Mouse (Mus musculus) cerebellum, adult 11-12 months (tissue): ENCODE measurements around the gene E2f8.

Experiments
- DNase-seq: peaks from one replicate; pipeline ENCODE4 v3.0.0; 2022

Gene E2f8

DNA sequence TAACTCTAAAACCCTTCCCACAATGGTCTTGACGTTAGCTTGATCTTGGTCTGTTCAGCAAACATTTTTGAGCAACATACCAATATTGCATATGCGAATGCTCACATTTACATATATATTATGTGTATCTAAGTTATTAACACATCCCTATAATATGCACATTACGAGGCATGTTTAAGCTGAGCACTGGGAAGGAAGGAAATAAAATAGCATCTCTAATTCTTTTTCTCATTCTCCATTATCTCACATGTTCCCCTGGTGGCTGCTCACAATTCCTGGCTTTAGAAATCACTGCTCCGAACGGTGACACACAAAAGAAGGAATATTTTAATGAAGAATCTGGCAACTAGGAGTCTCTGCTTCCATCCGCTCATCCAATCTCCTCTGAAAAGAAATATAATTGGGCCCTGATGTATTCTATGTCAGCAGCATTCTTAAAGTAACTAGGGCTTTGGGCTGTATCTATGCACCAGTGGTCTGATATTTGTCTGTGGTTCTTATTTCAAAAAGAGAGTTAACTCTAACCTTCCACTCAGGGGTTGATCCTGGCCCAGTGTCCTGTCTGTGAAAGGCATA lies 29.8 kb downstream of the E2f8 start:
- DNase-seq, result no peak

DNA sequence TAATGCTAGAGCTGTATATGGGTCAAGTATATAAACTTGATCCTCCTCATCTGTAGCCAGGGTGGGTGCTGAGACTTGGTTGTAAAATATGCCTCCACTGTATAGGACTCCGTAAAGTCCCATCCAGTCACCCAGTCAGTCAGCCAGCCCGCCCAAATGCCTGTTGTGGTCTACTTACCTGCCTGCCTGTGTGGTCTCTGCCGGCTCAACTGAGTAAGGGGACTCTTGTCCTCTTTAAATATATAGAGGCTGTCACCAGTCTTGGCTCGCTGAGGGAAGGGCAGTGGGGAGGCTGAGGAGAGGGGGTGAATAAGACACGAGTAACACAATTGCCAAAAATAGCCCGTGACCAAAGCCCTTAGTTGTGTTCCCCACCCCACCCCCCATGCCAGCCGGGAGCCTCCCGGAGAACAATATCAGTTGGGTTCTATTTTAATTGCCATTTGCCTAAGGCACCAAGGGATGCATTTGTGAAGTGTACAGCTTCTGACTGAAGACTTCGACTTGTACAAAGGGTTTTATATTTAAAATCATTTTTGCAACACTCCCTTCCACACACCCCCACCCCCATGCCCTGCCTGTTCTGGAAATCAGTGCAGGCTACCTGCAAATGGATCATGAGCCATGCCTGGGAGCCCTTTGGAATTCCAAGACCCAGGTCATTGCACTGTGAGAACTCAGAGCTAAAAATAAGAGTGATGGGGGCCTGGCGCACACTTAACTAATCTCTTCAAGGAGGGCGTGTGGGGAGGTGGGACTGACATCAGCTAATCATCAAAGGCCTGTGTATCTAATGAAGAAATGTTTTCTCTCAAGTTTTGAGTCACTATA lies 33.4 kb downstream of the E2f8 start, which contains the start of gene Csrp3:
Gene Csrp3, minus strand, starts transcription at position 214 of the 831 bp plus-strand sequence.
- DNase-seq, result no peak

DNA sequence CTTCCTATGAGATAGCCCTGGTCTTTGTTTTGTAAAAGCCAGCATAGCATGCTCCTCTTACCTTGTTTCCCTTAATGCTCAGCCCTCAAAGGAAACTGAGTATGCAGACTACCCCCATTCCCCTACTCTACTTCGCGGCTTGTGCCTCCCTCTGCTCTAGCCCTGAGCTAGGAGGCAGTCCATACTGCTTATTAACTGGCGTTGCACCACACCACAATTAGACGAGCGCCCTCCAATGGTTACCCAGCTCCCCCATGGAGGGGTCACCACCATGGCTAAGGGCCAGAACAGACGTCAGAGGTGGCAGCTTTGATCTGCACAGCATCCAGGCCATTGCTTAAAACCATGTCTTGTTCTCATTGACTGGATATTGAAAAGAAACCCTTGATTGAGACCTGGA lies 34.6 kb downstream of the E2f8 start:
- DNase-seq, result no peak

DNA sequence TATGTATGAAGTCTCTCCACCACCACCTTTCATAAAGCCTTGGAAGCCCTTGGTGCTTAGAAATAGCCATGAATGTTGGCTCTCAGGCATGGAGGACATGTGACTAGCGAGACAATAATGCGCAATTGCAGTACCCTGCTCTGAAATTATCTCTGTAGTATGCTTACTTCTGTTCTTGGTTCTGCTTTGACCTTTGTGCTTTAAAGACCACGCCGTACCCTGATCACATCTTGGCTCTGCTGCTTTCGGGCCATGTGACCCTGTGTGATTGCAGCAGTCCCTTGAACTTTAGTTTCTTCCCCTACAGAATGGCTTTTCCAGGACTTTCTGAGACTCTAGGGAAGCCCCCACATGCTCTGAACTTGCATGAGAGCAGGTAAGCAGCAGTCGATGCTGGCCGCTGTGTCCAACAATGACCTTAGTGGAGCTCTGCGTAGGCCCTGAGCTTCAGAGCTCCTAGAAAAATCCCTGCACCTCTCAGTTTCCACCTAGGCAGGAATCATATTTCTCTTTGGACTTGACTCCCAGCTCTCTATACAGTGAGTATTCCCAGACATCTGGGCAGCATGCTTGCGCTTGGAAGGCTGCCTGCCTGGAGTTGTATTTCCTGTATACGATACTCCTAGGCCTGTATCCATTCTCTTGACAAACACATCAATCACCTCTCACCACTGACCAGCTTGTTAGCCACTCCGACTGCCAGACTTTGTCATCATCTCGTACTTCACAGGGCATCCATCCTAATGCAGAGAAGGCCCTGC lies 36.0 kb downstream of the E2f8 start:
- DNase-seq, result no peak

DNA sequence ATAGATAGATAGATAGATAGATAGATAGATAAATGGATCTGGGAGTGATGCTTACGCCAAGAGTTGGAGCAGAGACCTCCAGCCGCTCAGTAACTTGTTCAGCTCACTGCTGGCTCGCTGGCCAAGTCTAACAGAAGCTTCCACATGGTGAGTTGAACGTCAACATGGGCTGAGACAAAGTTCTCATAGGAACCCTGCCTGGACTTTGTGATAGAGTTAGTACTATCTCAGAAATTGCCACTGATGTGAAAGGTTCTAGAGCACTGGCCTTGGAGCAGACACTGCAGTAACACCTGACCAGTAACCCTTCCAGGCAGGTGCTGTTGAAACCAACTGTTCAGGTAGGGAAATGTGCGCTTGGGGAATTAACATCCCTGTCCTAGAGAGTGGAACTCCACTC lies 37.9 kb downstream of the E2f8 start:
- DNase-seq, result no peak

DNA sequence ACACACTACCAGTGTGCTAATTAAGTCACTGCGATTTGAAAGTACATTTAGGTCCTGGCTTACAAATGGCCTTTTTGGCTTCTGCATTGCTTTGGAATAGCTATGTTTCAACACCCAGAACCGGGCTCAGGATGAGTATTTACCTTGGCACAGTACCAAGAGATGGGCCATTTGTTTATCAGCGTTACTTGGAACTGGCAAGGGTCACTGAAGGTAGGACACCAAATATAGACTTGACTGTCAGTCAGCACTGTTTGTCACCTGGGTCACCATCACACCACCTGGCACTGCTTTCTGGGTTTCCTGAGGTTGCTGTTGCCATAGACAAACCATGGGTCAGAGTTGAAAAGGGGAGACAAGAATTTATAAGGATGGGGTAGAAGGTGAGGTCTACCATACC lies 39.0 kb downstream of the E2f8 start:
- no peak for DNase-seq

DNA sequence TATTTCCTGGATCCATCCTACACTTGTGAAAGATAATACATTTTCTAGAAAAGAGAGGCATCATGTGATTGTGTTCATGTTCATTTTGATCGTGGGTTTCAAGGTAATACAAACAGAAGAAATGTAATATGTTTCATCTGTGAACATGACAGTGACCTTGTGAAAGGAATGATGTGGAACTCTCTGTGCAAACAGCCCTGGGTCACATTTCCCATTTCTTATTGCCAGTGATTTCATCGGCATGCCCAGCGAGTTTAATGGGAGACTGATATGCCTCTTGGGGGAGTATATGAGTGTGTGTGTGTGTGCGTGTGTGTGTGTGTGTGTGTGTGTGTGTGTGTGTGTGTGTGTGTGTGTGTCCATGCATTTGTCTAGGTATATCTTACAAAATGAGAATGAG lies 39.9 kb downstream of the E2f8 start:
- no peak for DNase-seq

DNA sequence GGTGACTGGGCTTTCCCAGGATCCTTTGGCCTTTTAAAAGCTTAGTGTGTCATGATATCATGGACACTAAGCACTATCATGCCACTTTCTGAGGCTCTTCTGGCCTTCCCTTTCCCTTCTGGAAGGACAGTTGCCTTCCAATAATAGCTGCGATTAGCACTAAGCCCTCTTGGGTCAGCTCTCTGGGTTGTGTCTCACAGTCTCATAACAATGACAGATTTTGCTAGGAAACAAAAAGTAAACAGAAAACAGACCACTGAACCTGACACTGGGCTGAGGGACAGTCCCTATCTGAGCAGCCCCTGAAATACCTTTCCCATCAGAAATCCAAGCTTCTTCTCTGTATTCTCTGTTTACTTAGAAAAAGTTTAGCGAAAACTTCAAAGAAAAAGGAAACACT lies 40.9 kb downstream of the E2f8 start:
- DNase-seq, result no peak

DNA sequence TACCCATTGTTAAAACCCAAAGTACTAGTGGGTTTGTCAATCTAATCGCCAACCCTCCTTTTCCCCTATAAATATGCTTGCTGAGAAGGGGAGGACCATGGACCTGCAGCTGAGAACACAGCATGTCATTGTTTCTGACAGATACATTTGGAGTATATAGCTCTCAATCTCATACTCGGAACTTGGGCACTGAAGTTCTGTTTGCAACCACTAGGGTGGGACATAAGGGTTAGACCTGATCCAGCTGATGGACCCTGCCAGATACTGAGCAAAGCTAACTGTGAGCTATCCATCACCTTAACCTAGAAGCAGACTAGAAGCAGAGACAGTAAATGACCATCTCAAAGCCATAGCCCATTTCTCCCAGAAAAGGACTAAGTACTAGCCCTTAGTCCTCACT lies 43.0 kb downstream of the E2f8 start:
- no peak for DNase-seq

DNA sequence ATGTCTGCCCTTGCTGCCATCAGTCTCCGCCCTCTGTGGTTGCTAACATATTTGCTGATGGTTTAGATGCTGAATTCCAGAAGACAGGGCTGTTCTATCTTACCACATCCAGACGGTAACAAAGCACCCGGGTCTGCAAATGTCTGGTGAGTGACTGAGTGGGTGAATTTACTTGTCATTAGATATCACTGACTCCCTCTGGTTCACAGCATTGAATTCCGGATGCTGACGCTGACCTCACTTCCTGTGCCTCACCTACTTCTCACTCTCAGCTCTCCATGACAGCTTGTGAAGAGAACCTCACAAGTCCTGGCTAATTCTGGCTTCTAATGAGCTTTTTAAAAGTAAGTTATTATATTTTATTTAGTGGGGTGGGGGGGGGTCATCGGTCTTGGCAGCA lies 44.4 kb downstream of the E2f8 start:
- no peak for DNase-seq

DNA sequence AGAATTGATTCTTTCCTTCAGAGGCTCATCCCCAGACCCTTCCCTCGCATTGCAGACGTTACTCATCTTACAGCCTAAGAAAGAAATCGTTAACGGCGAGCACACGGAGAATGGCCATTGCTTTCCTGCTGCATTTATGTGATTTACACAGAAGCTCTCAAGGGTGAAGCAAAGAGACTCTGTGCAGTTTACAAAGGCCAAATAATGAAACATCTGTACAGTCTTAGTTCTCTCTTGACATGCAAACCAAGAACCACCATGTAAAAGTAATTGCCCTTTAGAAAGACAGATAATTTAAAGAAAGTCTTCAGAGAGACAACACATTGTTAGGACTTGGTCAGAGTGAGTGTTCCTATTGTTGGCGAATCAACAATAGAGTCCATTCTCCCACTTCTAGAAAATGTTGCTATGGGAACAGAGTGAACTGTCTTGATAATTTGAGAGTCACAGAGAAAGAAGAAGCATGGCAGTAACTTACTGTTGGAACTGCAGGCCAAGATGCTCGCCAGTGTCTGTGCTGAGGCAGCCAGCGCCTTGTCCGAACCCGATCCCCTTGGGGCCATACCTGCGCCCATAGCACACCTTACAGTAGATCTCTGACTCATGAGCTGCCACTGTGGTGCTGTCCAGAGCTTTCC lies 46.3 kb downstream of the E2f8 start:
- no peak for DNase-seq

DNA sequence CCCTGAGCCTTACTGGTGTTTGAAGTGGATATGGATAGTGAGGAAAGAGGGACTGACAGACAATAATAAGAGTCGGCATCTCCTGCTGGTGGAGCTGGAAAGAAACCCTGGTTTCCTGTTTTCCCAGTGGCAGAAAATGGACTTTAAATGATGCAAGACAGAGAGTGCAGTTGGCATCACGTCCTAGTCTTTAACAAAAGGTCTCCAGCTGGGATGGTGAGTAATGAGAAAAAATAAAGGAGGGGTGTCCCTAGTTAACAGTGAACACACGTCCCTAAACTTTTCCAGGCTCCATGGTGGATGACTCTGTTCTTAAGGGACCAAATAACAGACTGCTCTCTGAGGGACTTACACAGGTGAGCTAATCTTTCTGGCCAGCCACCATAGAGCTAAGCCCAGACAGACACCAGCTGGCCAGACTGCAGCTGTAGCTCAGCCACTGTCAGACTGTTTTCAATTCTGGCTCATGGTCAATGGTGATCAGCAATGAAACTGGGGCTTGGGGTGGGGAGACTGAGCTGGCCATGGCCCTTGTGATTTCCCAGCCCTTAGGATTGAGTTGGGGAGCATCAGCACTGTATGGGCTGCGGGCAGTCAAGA lies 46.9 kb downstream of the E2f8 start:
- DNase-seq, result no peak

DNA sequence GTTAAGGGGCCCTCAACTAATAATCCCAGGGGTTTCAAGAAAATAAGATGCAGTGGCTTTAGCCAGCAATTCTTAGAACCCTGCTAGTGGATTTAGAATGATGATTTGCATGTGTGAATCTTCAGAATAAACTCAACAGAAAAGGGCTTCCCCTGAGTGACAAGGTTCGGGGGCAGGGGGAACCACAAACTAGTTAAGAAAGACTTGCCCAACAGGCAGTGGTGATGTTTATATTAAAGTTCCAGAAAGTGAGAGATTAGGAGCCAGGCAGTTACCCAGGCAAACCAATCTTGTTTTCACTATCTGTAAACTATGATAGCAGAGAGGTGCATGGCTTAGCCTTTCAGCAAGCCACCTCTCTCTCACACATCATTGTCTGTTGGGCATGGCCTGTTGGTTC lies 48.7 kb downstream of the E2f8 start:
- DNase-seq, result no peak

DNA sequence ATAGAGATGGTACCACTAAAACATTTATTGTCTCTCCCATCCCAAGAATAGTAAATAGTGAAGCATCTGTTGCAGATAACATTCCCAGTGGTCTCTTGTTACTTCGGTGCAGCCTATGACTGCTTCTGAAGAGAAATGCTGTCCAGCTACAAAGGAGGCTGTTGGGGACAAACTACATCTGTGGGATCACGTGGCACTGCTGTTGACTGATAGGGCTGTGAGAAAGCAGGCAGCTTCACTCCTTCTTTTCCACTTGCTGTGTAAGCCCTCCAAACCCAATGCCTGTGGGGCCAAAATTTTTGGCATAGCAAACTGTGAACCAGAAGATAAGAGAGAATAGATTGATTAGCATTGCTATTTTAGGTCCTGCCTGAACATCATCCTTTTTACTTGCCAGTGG lies 51.0 kb downstream of the E2f8 start:
- no peak for DNase-seq

DNA sequence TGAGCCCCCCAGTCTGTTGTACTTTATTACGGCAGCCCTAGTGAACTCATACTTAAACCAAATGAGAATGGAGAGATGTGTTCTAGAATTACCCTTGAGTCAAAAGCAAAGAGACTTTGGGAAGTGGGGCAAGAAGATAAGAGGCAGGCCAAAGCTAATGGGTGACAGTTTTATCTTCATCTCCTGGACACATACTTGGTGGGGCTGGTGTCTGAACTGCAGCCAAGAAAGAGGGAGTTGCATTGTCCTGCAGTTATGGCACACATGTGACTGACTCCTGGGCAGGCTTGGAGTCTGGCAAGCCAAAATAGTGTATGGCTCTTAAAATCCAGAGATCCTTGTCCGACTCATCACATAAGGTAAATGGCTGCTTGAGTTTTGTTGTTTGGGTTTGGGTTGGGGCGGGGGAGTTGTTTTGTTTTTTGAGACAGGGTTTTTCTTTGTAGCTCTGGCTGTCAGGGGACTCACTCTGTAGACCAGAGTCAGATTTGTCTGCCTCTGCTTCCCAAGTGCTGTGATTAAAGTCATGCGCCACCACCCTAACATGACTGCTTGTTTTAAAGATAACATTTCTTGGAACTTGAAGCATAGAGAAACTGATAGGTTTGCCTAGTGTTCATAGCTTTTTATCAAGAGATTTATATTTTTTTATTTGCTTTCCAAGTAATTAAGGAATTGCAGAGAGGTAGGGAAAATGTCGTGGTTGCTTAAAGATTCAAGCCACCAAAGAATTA lies 52.1 kb downstream of the E2f8 start:
- no peak for DNase-seq

DNA sequence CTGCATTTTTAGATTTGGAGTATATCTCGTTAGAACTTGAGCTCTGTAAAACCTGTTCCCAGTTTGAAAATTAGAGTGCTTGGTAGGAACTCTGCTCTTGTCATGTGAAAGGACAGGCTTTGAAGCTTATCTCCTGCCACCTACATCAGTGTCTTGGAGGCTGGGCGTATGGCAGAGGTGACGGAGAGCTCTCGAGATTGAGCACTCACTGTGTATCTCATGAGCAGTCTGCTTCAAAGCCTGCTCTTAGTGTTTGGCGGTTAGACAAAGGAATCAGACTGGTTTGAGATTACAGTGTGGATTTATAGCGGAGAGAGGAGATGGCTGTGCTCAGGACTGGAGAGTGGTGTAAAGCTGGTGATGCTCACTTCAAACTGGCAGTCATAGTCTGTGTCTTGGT lies 56.2 kb downstream of the E2f8 start:
- DNase-seq, result no peak

DNA sequence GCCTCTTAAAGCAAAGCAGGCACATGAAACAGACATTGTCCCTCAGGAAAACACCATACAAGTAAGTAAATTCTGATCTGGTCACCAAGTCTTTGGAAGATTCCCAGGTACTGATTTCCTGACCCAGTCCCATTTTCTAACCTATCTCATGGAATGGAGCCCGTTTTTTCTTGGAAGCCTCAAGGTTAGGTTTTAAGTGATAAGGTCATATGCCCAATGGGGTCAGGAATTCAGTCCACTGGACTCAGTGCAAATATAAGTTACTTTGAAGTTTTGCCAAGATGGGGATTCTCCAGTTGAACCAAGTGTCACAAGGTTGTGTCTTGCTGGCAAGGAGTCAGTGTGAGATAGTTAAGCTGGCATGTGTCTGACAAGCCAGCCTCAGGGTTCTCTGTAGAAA lies 56.7 kb downstream of the E2f8 start:
- no peak for DNase-seq

DNA sequence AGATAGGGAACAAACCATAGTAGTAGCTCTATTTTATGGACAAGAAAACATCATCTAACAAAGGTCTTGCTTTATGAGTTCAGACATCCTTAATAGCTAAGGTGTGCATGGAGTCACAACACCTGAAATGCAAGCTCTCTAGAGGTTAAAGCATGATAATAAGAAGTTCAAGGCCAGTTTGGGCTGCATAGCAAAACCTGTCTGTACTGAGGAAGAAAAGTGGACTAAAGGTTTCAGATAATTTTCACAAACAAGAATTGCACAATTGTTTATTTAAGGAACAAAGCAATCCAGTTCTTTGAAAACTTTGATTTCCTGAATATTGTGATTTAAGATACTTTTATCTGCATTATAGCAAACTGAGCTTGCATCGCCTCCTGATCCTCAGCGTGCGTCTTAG lies 57.8 kb downstream of the E2f8 start:
- DNase-seq, result no peak

DNA sequence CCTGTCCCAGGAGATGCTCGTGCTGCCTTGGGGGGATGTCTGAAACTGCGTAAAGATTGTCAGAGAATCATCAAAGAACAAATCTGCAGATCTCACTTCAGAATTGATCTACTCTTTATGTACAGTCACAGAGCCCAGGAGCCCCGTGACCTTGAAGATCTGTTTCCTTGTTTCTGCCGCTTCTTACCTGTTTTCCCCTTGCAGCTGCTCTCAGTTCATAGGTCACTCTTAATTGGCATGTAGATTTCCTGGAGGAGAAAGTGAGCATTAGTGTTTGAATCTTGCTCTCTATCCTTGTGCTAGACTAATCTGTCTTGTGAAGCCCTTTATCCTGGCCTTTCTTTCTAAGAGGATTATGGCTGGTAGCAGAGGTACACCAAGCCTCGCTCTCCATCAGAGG lies 59.7 kb downstream of the E2f8 start:
- DNase-seq, result no peak
